Mouse (Mus musculus): ENCODE results near the gene Slc22a22. TPM values are rescaled to one million over a fixed set of nuclear protein-coding genes. Genes with fewer than 3 reads are reported as not detected.

Slc22a22 gene
- total RNA-seq (2023) = not detected

GRCm38 (mm10) chr15:57477525-57477924 lies at the start of gene Slc22a22:
Gene Slc22a22, minus strand, starts transcription at chr15:57477625.

Measured in monocyte, adult 59 days (primary cell).